Mouse (Mus musculus) heart, embryonic 10.5 days (tissue): ENCODE results near the gene Slc22a23. TPM values are rescaled to one million over a fixed set of nuclear protein-coding genes. Genes with fewer than 3 reads are reported as not detected.

Source experiments
- DNase-seq: peaks from one replicate; pipeline ENCODE4 v3.0.0-alpha.2; 2017; ENCODE audit warnings: low spot score
- H3K27ac ChIP-seq: fragments of 300-500 bp; sonication (generic); 2 replicates; pipeline ENCODE4 v1.5.1; 2016; ENCODE audit warnings: mild to moderate bottlenecking
- H3K27me3 ChIP-seq: fragments of 300-500 bp; sonication (generic); 2 replicates; pipeline ENCODE4 v1.6.1; 2016; ENCODE audit warnings: mild to moderate bottlenecking; ENCODE audit not compliant: poor library complexity, insufficient read depth, severe bottlenecking
- H3K36me3 ChIP-seq: fragments of 300-500 bp; sonication (generic); 2 replicates; pipeline ENCODE4 v1.6.1; 2016; ENCODE audit warnings: mild to moderate bottlenecking, moderate library complexity
- H3K4me1 ChIP-seq: fragments of 300-500 bp; sonication (generic); 2 replicates; pipeline ENCODE4 v1.6.1; 2016; ENCODE audit warnings: mild to moderate bottlenecking
- H3K4me3 ChIP-seq: fragments of 300-500 bp; sonication (generic); 2 replicates; pipeline ENCODE4 v1.5.1; 2016; ENCODE audit warnings: mild to moderate bottlenecking, moderate library complexity
- H3K9me3 ChIP-seq: fragments of 300-500 bp; sonication (generic); 2 replicates; pipeline ENCODE4 v1.6.1; 2016; ENCODE audit warnings: mild to moderate bottlenecking, moderate library complexity
- WGBS: fragments of 180-500 bp; shearing (Covaris S2); methylation state at CpG from one replicate; pipeline ENCODE4 v1.1.7; 2016; 5-methylcytosine and 5-hydroxymethylcytosine counted together
- polyA plus RNA-seq: library from polyadenylated mRNA; unstranded; fragments of >200 nt; fragmentation: Nextera tagmentation; extraction: Ambion mirVana; gene quantifications from 2 replicates; pipeline ENCODE4 v1.2.1, GENCODE M21; 2016

The Slc22a23 gene
- polyA plus RNA-seq, 1 experiment from 2014 or later, result 5.1 TPM

DNA sequence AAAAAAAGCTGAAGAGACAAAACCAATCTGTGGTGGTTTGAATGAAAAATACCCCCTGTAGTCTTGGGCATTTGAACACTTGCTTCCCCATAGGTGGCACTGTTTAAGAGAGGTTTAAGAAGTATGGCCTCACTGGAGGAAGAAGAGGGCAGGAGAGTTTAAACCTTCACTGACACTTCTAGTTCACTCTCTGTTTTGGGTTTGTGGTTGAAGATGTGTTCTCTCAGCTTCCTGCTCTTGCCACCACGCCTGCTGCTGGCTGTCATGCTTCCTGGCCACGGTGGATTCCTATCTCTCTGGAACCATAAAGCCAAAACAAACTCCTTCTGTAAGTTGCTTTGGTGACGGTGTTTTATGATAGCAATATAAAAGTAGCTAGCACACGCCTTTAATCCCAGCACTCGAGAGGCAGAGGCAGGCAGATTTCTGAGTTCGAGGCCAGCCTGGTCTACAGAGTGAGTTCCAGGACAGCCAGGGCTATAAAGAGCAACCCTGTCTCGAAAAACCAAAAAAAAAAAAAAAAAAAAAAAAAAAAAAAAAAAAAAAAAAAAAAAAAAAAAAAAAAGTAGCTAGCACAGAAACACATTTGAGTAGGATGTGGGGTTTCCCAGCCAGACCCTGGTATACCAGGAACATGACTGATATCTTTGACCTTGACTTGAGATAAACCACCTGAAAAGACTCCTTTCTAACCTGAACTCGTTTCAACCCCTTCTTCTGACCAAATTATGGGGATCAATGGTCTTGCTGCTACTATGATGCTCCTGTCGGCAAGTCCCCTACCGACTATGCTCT, 10.0 kb upstream of the Slc22a23 start:
- no peak for DNase-seq
- no peak overlapping the region for H3K4me3 ChIP-seq
- 82% methylated on average over 10 of the region's 10 CpGs for WGBS
- no peaks in the 10 kb centered on the region for H3K27me3 ChIP-seq
- H3K36me3 ChIP-seq, result no peaks in the 10 kb centered on the region
- no peaks in the 10 kb centered on the region for H3K4me1 ChIP-seq
- H3K27ac ChIP-seq, result no peak overlapping the region
- no peaks in the 10 kb centered on the region for H3K9me3 ChIP-seq

DNA sequence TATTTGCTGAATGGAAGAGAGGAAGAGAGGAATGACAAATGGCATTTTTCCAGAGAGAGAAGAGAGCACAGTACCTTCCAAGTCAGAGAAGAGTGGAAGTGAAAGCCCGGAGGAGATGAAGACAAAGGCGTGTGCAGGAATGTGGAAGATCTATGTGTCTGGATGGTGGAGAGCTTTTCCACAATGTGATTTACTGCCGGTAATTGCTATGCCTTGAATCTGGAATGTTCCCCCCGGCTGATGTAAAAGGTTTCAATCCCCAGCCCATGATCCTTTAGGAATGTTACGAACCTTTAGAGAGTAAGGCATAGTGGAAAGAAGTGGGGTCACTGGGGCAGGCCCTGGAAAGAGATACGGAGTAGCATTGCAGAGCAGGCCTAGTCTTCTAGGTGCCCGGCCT, 8.3 kb upstream of the Slc22a23 start:
- H3K36me3 ChIP-seq, result no peaks in the 10 kb centered on the region
- no peaks in the 10 kb centered on the region for H3K27me3 ChIP-seq
- DNase-seq, result no peak
- 71% methylated on average over 7 of the region's 7 CpGs for WGBS
- H3K4me1 ChIP-seq, result peaks cover 4% of the 10 kb centered on the region; the same call in 1 of the 2 replicates
- no peak overlapping the region for H3K27ac ChIP-seq
- no peak overlapping the region for H3K4me3 ChIP-seq
- no peaks in the 10 kb centered on the region for H3K9me3 ChIP-seq

DNA sequence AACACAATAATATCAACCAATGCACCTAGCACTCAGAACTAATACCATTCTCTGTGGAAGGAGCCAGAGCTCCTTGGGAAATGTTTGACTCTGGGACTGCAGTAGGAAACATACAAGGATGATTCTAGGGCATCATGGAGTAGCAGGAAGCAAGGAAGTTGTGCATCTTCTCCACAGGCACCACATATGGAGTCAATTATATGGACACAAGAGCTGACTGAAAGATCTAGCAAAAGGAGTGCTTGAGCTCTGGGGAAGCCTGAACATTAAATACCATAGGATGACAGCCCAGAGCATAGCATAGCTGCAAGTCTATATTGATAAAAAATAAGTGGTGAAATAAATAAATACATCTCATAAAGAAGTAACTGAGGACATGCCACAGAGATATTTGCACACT, 6.5 kb upstream of the Slc22a23 start:
- H3K4me1 ChIP-seq, result peaks cover 22% of the 10 kb centered on the region; the same call in 1 of the 2 replicates
- no peak for DNase-seq
- H3K9me3 ChIP-seq, result no peaks in the 10 kb centered on the region
- no peaks in the 10 kb centered on the region for H3K36me3 ChIP-seq
- no peak overlapping the region for H3K4me3 ChIP-seq
- no peaks in the 10 kb centered on the region for H3K27me3 ChIP-seq
- no peak overlapping the region for H3K27ac ChIP-seq

DNA sequence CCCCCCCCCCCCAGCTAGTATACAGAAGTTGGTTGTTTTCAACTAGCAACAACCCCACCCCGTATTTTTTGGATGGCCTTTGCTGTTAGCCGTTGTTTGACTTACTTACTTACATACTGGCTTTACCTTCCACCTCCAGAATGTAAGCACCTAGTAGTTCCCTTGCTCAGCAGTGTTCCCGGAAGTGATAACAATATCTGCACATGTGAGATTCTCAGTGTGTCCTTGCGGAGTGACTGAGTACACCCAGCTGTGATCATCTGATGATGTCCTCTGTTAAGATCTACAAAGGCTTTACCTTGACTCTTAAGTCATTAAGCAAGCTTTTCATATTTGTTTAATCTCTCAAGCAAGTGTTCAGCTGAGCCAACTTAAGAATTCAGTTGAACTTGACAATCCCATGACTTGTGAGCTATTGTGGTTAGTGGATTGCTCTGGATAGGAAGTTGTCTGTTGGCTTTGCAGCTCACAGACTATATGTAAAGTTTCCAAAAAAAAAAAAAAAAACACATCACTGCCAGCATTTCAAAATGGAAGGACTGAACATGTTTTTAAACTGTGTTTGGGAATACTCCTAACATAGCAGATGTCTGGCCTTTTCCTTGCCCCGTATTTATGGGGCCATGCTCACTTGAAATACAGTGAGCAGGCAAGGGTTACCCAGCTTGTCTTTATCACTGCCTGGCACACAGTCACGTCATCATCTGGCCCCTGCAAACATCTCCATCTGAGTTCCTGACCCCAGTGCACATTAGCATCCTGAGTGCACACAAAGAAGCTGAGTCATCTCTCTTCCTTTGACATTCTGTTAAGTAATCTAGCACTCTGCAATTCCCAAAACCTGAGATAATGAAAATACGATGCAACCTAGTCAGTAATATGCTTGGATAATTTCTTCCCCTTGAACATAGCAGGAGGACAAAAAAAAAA, 3.2 kb upstream of the Slc22a23 start:
- Histone ChIP-seq H3K36me3 (no peaks in the 10 kb centered on the region), H3K4me1 (peaks cover 47% of the 10 kb centered on the region), H3K27ac (0 out of 2 replicates have a peak overlapping the region, but pooled peaks have one; percentile 42), H3K9me3 (no peaks in the 10 kb centered on the region), H3K27me3 (no peaks in the 10 kb centered on the region), H3K4me3 (no peak overlapping the region)
- DNase-seq, result no peak
- 17% methylated on average over 7 of the region's 7 CpGs for WGBS

DNA sequence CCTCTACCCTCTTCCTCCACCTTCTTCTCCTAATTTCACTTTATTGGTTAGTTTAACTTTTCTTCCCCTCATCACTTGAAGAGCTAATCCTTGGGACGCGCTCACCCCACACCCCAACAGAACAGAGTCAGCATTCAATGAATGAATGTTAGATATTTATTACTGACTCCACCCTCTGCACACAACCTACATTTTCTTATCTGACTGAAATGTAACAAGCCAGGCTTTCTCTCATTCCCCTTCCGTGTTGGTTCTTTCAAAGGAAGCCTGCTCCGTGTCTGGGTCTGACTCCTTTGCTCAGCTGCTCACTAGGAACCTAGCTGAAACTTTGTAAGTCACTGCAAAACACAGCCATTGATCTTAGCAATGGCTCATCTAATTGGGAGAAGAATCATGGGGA, 1.8 kb upstream of the Slc22a23 start:
- Histone ChIP-seq H3K4me1 (peaks cover 50% of the 10 kb centered on the region), H3K27me3 (0 out of 2 replicates have a peak, but pooled peaks cover 6% of the 10 kb centered on the region), H3K36me3 (no peaks in the 10 kb centered on the region), H3K27ac (no peak overlapping the region), H3K4me3 (no peak overlapping the region), H3K9me3 (no peaks in the 10 kb centered on the region)
- WGBS, result 30% methylated on average over 4 of the region's 4 CpGs
- no peak for DNase-seq

DNA sequence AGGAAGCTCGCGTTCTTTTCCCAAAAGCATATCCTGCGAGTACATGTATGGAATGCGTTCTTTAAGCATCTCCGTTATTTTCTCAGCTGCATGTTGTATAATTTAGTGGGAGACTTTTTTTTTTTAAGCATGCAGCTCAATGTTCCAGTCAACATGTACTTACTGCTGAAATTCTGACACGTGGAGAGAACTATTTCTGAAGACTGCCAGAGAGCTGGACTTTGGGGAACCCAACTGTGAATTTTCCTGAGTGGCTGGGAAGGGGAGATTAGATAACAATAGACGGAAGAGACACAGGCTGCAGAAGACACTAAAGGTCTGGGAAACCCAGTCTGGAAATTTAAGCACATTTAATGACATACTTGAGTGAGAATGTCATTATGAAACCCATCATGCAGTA, 1.3 kb upstream of the Slc22a23 start:
- WGBS, result 32% methylated on average over 7 of the region's 7 CpGs
- H3K27ac ChIP-seq, result peak overlapping the region; percentile 91; the same call in 1 of the 2 replicates
- peak overlapping the region; percentile 88 for H3K4me3 ChIP-seq
- DNase-seq, result no peak
- no peaks in the 10 kb centered on the region for H3K36me3 ChIP-seq
- peaks cover 50% of the 10 kb centered on the region for H3K4me1 ChIP-seq
- H3K9me3 ChIP-seq, result no peaks in the 10 kb centered on the region
- 0 out of 2 replicates have a peak, but pooled peaks cover 6% of the 10 kb centered on the region for H3K27me3 ChIP-seq

DNA sequence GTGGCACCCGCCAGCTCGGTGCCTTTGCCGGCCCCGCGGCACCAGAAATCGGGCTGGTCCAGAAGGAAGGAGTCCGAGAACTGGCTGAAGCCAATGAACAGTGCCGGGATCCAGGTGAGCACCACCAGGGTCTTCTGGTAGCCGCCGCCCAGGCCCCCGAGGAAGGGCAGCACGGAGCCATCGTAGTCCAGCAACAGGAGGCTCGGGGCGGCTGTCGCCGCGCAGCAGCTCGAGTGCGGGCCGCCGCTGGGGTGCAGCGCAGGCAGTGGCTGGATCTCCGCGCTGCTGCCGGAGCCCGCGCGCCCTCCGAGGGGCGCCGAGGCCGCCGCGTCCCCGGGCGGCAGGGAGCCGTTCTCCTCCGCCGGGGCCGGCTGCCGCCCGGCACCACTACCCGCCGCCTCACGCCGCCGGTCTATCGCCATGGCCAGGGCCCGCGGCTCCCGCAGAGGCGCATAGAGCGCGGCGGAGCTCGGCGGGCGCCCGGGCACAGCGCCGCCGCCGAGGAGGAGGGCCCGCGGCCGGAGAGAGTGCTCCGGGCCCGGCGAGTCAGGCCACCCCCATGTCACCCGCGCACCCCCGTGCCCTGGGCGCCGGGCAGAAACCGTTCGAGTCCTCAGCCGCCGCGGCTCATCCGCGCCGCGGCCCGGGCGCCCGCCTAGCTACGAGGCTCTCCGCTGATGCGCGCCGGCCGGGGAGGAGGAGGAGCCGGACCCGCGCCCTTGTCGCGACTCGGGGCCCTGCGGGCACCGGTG, 430 bp downstream of the Slc22a23 start:
- Histone ChIP-seq H3K36me3 (no peaks in the 10 kb centered on the region), H3K27me3 (0 out of 2 replicates have a peak, but pooled peaks cover 6% of the 10 kb centered on the region), H3K4me1 (peaks cover 50% of the 10 kb centered on the region), H3K27ac (peak overlapping the region; percentile 91), H3K4me3 (peak overlapping the region; percentile 88), H3K9me3 (no peaks in the 10 kb centered on the region)
- WGBS, result under 1% methylated on average over 98 of the region's 101 CpGs
- DNase-seq, result no peak

DNA sequence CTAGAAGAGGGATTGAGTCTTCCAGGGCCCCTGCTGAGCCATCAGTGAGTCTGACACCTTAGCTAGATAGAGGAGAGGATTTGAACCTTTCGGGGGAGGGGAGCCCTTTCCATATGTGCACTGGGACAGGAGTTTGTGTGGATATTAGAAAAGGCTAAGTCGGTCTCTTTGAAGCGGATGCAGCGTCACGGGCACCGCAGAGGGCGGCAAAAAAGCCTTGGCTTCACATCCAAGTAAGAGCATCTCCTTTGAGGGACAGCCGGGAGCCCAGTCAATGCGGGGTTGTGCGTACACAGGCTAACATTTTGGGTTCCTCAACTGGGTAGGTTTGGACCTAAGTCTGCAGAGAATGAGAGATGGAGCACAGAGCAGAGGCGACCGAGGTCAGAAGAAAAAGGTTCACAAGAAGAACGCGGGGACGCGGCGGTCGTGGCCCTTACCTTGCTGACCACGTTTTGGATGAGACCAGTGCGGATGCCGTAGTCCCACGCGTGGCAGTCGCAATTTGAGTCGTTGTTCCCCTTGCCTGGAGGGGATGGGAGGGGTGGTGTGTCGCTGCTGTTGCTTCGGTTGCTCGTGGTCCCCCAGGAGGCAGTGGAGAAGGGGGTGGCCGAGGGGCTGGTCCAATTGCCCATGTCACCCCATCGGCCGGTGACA, 1.1 kb downstream of the Slc22a23 start:
- Histone ChIP-seq H3K27me3 (0 out of 2 replicates have a peak, but pooled peaks cover 6% of the 10 kb centered on the region), H3K4me1 (peaks cover 50% of the 10 kb centered on the region)
- WGBS, result under 1% methylated on average over 31 of the region's 31 CpGs

DNA sequence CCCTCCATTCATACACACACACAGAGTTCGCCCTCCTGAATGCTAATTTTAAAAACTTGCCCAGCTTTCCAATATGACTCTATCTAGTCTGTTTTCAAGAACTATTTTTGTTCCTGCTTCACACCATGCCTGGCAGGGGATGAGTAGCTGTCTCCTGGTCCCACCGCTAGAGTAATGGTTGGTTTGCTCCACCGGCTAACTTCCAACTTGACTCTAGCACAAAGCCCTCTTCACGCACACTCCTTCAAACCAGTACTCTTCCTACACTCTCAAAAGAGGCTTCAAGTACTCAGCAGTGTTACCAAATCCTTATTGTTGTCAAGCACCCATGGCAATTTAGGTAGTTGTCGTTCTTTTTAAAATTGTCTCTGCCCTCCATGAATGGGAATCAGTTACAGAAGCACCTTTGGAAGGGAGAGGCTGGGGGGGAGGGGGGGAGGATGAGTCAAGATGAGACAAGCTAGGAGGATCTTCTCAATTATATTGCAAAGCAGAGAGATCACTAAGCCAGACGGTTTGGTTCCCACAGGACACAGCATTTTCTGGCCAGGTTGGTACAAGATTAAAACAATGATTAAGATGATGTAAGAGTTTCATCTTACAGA, 2.6 kb downstream of the Slc22a23 start:
- Histone ChIP-seq H3K4me3 (peak overlapping the region; percentile 88), H3K36me3 (no peaks in the 10 kb centered on the region), H3K27me3 (0 out of 2 replicates have a peak, but pooled peaks cover 6% of the 10 kb centered on the region), H3K27ac (peak overlapping the region; percentile 91; the same call in 1 of the 2 replicates), H3K4me1 (peaks cover 38% of the 10 kb centered on the region), H3K9me3 (no peaks in the 10 kb centered on the region)
- no peak for DNase-seq
- 56% methylated on average over 6 of the region's 6 CpGs for WGBS

More for the DNA sequence above, 1.1 kb downstream of the Slc22a23 start:
- Histone ChIP-seq H3K36me3 (no peaks in the 10 kb centered on the region), H3K4me3 (peak overlapping the region; percentile 88), H3K27ac (peak overlapping the region; percentile 91), H3K9me3 (no peaks in the 10 kb centered on the region)
- no peak for DNase-seq

DNA sequence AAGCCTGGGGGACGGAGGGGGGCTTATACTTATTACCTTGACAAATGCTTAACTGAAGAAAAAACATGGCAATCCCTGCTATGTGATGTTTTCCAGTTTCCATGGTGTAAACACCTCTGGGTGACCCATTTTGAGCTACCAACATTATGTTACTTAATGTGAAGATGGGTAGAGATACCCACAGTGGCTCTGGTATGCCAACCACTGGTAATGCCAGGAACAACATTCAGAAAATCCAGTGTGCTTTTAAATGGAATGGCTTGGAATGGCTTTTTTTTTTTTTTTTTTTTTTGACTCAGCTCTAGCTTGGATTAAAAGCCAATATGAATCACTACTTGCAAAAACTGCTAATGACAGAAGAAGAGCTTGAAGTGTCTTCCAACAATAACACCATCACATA, 8.1 kb downstream of the Slc22a23 start:
- Histone ChIP-seq H3K4me1 (peaks cover 10% of the 10 kb centered on the region), H3K36me3 (no peaks in the 10 kb centered on the region)

DNA sequence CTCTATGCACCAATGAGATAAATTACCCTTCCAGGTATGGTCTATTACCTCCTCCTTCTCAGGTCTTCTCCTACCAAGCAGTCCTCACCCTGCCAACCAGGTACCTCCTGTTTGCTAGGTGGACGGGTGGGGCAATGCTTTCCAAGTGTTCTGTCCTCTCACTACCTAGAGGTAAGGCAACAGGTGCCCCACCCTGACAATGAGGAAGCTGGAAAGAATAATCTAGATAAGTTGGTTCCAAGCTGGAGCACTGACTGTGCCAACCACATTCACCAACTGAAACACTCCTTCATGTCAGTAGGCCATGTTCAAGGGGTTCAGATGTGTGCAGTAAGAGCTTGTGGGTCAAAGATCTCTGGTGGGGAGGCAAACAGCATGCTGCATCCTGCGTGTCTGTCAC, 10.1 kb downstream of the Slc22a23 start:
- WGBS, result 82% methylated on average over 2 of the region's 2 CpGs
- no peaks in the 10 kb centered on the region for H3K27me3 ChIP-seq
- H3K4me1 ChIP-seq, result peaks cover 22% of the 10 kb centered on the region
- H3K4me3 ChIP-seq, result no peak overlapping the region
- no peak for DNase-seq
- H3K9me3 ChIP-seq, result no peaks in the 10 kb centered on the region
- H3K36me3 ChIP-seq, result no peaks in the 10 kb centered on the region
- H3K27ac ChIP-seq, result no peak overlapping the region

More for the DNA sequence above, 8.1 kb downstream of the Slc22a23 start:
- no peak overlapping the region for H3K27ac ChIP-seq
- 98% methylated on average over 1 of the region's 1 CpGs for WGBS
- H3K4me3 ChIP-seq, result no peak overlapping the region
- H3K9me3 ChIP-seq, result no peaks in the 10 kb centered on the region
- DNase-seq, result no peak
- no peaks in the 10 kb centered on the region for H3K27me3 ChIP-seq
